In the genomic region with DNA sequence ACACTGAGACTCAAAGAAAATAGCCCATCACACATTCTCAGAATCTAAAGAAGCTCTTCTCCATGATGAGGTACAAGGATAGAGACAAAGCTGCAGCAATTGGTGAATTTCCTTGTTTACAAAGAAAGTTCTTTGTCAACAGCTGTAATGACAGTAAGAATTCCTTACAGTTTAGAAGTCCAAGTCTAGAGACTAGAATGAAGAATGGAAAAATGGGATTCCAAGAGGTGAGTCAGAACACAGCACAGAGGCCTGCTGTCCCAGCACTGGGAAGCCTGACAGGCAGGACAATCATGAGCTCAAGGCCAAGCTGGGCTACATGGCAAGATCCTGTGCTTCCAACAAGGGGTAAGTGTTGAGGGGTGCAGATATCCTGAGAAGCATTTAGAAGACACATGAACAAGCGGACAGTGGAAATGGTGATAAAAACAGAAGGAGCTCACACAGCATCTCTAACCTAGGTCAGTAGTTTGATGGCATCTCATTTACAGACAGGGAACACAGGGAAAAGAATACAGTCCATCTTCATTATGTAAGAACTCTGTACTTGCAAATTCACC, we compare ENCODE assay signal across 30 mouse cellular contexts.
DNase-seq lines count a peak whose midpoint lies in the region; ATAC-seq lines count a peak whose summit lies in the region.
"Had no signal": no experiment of that assay in that cellular context is flagged by ENCODE, and none has a peak within 500 bp of the region (broad histone marks: within the 10 kb centered on the region; RNA-seq: fewer than 3 reads in every experiment).

No protein-coding gene starts in this region.

- H3K9me3 ChIP-seq in midbrain, embryonic 11.5 days (ENCODE audit: control insufficient read depth, low read length), result no peaks in the 10 kb centered on the region
- no peaks in the 10 kb centered on the region for H3K9me3 ChIP-seq in midbrain, embryonic 16.5 days (replicated peaks; ENCODE audit: control insufficient read depth, low read length, poor library complexity, severe bottlenecking)
- no peaks in the 10 kb centered on the region for H3K9me3 ChIP-seq in forebrain, embryonic 15.5 days
- no peaks in the 10 kb centered on the region for H3K9me3 ChIP-seq in kidney, embryonic 16.5 days (ENCODE audit: low read length)
- H3K9me3 ChIP-seq: embryonic facial prominence, embryonic 13.5 days; forebrain, embryonic 12.5 days; intestine, embryonic 15.5 days; midbrain, embryonic 15.5 days had no signal

- ATAC-seq in midbrain, embryonic 11.5 days (ENCODE audit: low FRiP score), result no peak
- no peak for ATAC-seq in midbrain, embryonic 16.5 days
- no peak for ATAC-seq in megakaryocyte, adult 5-6 weeks (ENCODE audit: poor library complexity, severe bottlenecking)
- no peak for ATAC-seq in forebrain, embryonic 15.5 days (replicated peaks)
- ATAC-seq in kidney, embryonic 16.5 days (ENCODE audit: low FRiP score, low TSS enrichment), result no peak
- ATAC-seq: hindbrain, postnatal 0 days; intestine, embryonic 15.5 days; midbrain, embryonic 15.5 days had no signal

- no peak overlapping the region for H3K9ac ChIP-seq in midbrain, embryonic 11.5 days (ENCODE audit: low read length)
- no peak overlapping the region for H3K9ac ChIP-seq in midbrain, embryonic 16.5 days (ENCODE audit: low read depth, low read length)
- no peak overlapping the region for H3K9ac ChIP-seq in forebrain, embryonic 15.5 days (replicated peaks)
- H3K9ac ChIP-seq in kidney, embryonic 16.5 days (replicated peaks; ENCODE audit: low read length), result no peak overlapping the region
- H3K9ac ChIP-seq: embryonic facial prominence, embryonic 13.5 days; forebrain, embryonic 12.5 days; intestine, embryonic 15.5 days; liver, embryonic 14.5 days; midbrain, embryonic 15.5 days had no signal

- 0 out of 2 replicates have a peak, but pooled peaks cover 2% of the 10 kb centered on the region for H3K4me1 ChIP-seq in midbrain, embryonic 11.5 days (ENCODE audit: control insufficient read depth, insufficient read depth, low read length)
- H3K4me1 ChIP-seq in midbrain, embryonic 16.5 days (ENCODE audit: control insufficient read depth, insufficient read depth, low read length), result peaks cover 9% of the 10 kb centered on the region
- peaks cover 14% of the 10 kb centered on the region for H3K4me1 ChIP-seq in forebrain, embryonic 15.5 days
- 0 out of 2 replicates have a peak, but pooled peaks cover 6% of the 10 kb centered on the region for H3K4me1 ChIP-seq in kidney, embryonic 16.5 days (ENCODE audit: insufficient read depth, low read length)
- H3K4me1 ChIP-seq: intestine, embryonic 15.5 days had no signal

- 97% methylated on average over 1 of the region's 1 CpGs for WGBS in midbrain, embryonic 11.5 days
- WGBS in midbrain, embryonic 16.5 days, result 86% methylated on average over 1 of the region's 1 CpGs
- WGBS in forebrain, embryonic 15.5 days, result 100% methylated on average over 1 of the region's 1 CpGs
- WGBS in kidney, embryonic 16.5 days, result 100% methylated on average over 1 of the region's 1 CpGs

- H3K36me3 ChIP-seq in midbrain, embryonic 11.5 days (ENCODE audit: control insufficient read depth, insufficient read depth, low read length), result no peaks in the 10 kb centered on the region
- no peaks in the 10 kb centered on the region for H3K36me3 ChIP-seq in midbrain, embryonic 16.5 days (ENCODE audit: control insufficient read depth, insufficient read depth, low read length)
- no peaks in the 10 kb centered on the region for H3K36me3 ChIP-seq in forebrain, embryonic 15.5 days
- 0 out of 2 replicates have a peak, but pooled peaks cover 3% of the 10 kb centered on the region for H3K36me3 ChIP-seq in kidney, embryonic 16.5 days (ENCODE audit: insufficient read depth, low read length)
- H3K36me3 ChIP-seq: embryonic facial prominence, embryonic 13.5 days; forebrain, embryonic 12.5 days; intestine, embryonic 15.5 days; midbrain, embryonic 15.5 days had no signal

- no peak overlapping the region for H3K27ac ChIP-seq in midbrain, embryonic 11.5 days (ENCODE audit: low read depth, low read length)
- no peak overlapping the region for H3K27ac ChIP-seq in midbrain, embryonic 16.5 days (ENCODE audit: low read length)
- no peak overlapping the region for H3K27ac ChIP-seq in forebrain, embryonic 15.5 days (replicated peaks)
- no peak overlapping the region for H3K27ac ChIP-seq in kidney, embryonic 16.5 days (ENCODE audit: low read length)
- H3K27ac ChIP-seq: embryonic facial prominence, embryonic 13.5 days; forebrain, embryonic 12.5 days; hindbrain, postnatal 0 days; intestine, embryonic 15.5 days; liver, embryonic 14.5 days; macrophage; midbrain, embryonic 15.5 days; stomach, postnatal 0 days had no signal

- no peaks in the 10 kb centered on the region for H3K27me3 ChIP-seq in midbrain, embryonic 11.5 days (ENCODE audit: control insufficient read depth, insufficient read depth, low read length)
- H3K27me3 ChIP-seq in midbrain, embryonic 16.5 days (ENCODE audit: control insufficient read depth, insufficient read depth, low read depth, low read length), result no peaks in the 10 kb centered on the region
- H3K27me3 ChIP-seq in forebrain, embryonic 15.5 days, result no peaks in the 10 kb centered on the region
- no peaks in the 10 kb centered on the region for H3K27me3 ChIP-seq in kidney, embryonic 16.5 days (ENCODE audit: insufficient read depth, low read length)
- H3K27me3 ChIP-seq: embryonic facial prominence, embryonic 13.5 days; forebrain, embryonic 12.5 days; intestine, embryonic 15.5 days; midbrain, embryonic 15.5 days had no signal

- peak; percentile 31 to 73 for DNase-seq in adrenal gland, adult (ENCODE audit: inconsistent age in 2 of 2, low spot score in 1 of 2)
- no peak for DNase-seq in adrenal gland, postnatal 4 days (ENCODE audit: low spot score in 2 of 2)
- DNase-seq in midbrain, embryonic 11.5 days (ENCODE audit: low spot score, missing footprints), result peak; percentile 69
- DNase-seq in adrenal gland, postnatal 36 days, result peak; percentile 24 to 43
- DNase-seq: cerebellum, adult 18-20 months; cerebellum, postnatal 10 days; heart, postnatal 14 days; kidney, adult 8-10 months; kidney, postnatal 14 days; layer of hippocampus, adult 9-11 months; liver; lung, adult 2 months; lung, postnatal 10 days; right cerebral cortex, adult 18-20 months; spleen, adult 18-20 months; thymus, adult 18-20 months; thymus, postnatal 36 days had no signal

- no peak overlapping the region for H3K4me3 ChIP-seq in midbrain, embryonic 11.5 days (ENCODE audit: low read depth, low read length)
- no peak overlapping the region for H3K4me3 ChIP-seq in midbrain, embryonic 16.5 days (ENCODE audit: low read depth, low read length)
- no peak overlapping the region for H3K4me3 ChIP-seq in forebrain, embryonic 15.5 days
- no peak overlapping the region for H3K4me3 ChIP-seq in kidney, embryonic 16.5 days (ENCODE audit: low read length)
- H3K4me3 ChIP-seq: embryonic facial prominence, embryonic 13.5 days; erythroblast, embryonic 14.5 days; forebrain, embryonic 12.5 days; intestine, embryonic 15.5 days; midbrain, embryonic 15.5 days had no signal

- no peak overlapping the region for H3K4me2 ChIP-seq in midbrain, embryonic 11.5 days
- H3K4me2 ChIP-seq in midbrain, embryonic 16.5 days (ENCODE audit: low read length), result no peak overlapping the region
- H3K4me2 ChIP-seq in forebrain, embryonic 15.5 days (replicated peaks), result no peak overlapping the region
- H3K4me2 ChIP-seq in kidney, embryonic 16.5 days (replicated peaks; ENCODE audit: low read depth, low read length), result no peak overlapping the region
- H3K4me2 ChIP-seq: embryonic facial prominence, embryonic 13.5 days; forebrain, embryonic 12.5 days; intestine, embryonic 15.5 days; midbrain, embryonic 15.5 days had no signal

Comparison
In these comparisons a context has a peak if more than half of its experiments do, and no peak if none do; other contexts are left out.
1. DNase-seq: peak in adrenal gland, adult (2 of 2), midbrain, embryonic 11.5 days (single experiment) and adrenal gland, postnatal 36 days (2 of 2); none in adrenal gland, postnatal 4 days (0 of 2).